Mouse (Mus musculus) cortical plate, adult 2 months (tissue): ENCODE data around the gene Wdpcp.

Experiments
- CTCF ChIP-seq: fragments of 200-500 bp; IDR thresholded peaks from 2 replicates; pipeline ENCODE4 v1.5.1; 2011; ENCODE audit warnings: mild to moderate bottlenecking, control low read depth, low read length; ENCODE audit not compliant: insufficient read depth; ENCODE audit errors: extremely low read depth
- POLR2A ChIP-seq: fragments of 200-500 bp; IDR thresholded peaks from 2 replicates; pipeline ENCODE4 v1.6.1; 2011; ENCODE audit warnings: mild to moderate bottlenecking, low read length, control low read depth; ENCODE audit not compliant: insufficient read depth; ENCODE audit errors: extremely low read depth

DNA sequence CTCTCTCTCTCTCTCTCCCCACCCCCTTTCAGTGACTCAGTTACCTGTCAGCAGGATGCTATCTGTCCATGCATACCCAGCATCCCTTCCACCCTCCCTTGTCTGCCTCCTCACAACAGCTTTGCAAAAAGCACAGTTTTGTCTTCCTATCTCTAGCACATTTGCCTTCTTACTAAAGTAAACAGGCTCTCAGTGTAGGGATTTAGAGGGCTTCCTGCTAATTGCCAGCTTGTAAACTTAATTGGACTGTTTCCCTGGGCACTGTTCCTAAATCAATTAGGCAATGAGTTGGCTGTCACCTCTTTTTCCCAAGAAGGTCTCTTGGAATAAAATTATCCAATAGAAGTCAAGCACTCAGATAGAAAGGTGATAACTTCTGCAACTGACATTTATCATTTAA, 141.5 kb downstream of the Wdpcp start:
- TF ChIP-seq POLR2A = no peak
- no peak for TF ChIP-seq CTCF
